In the genomic region with DNA sequence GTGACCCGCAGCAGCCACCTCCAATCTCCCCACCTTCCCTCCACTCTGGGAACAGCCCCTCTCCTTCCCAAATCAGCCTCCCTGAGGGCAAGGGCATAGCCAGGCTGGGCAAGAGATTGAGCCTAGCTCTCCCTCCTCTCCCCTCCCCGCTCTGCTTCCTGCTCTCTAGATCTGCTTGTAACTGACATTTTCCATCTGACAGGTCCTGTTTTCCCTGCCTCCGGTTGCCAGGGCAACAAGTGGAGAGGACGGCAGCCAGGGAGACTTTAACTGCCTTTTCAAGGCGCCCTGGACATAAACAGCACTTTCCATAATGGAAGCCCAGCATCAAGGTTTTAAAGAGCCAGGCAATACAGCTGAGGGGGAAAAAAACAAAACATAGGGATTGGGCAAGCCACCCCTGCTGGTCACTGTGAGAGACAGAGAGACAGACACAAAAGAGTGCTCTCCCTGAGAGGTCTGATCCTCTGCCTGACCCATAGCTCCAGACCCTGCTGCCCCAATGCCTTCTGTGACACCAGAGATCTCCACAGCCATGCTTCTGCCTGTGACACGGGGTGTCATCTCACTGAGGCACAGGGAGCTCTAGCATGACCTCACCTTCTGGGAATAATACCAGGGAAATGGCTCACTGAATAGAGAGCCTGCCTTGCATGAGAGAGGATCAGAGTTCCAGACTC, we compare ENCODE assay signal across 9 mouse cellular contexts. TPM values are rescaled to one million over a fixed set of nuclear protein-coding genes. Genes with fewer than 3 reads are reported as not detected.
DNase-seq lines count a peak whose midpoint lies in the region; ATAC-seq and TF ChIP-seq lines count a peak whose summit lies in the region.
"Had no signal": no experiment of that assay in that cellular context is flagged by ENCODE, and none has a peak within 500 bp of the region (broad histone marks: within the 10 kb centered on the region; RNA-seq: fewer than 3 reads in every experiment).

No protein-coding gene starts in this region.

- H3K4me2 ChIP-seq in embryonic facial prominence, embryonic 14.5 days (ENCODE audit: low read depth, low read length): no peak overlapping the region
- H3K4me2 ChIP-seq in hindbrain, embryonic 13.5 days: peak overlapping the region; percentile 31
- H3K4me2 ChIP-seq in limb, embryonic 12.5 days: peak overlapping the region; percentile 0; the same call in 1 of the 2 replicates
- H3K4me2 ChIP-seq in neural tube, embryonic 15.5 days: peak overlapping the region; percentile 24
- H3K4me2 ChIP-seq: heart, embryonic 15.5 days had no signal

- peaks cover 7% of the 10 kb centered on the region; the same call in 1 of the 2 replicates for H3K4me1 ChIP-seq in embryonic facial prominence, embryonic 14.5 days (ENCODE audit: control insufficient read depth, insufficient read depth, low read length)
- peaks cover 50% of the 10 kb centered on the region for H3K4me1 ChIP-seq in hindbrain, embryonic 13.5 days (replicated peaks)
- H3K4me1 ChIP-seq in limb, embryonic 12.5 days (replicated peaks): peaks cover 29% of the 10 kb centered on the region
- H3K4me1 ChIP-seq in neural tube, embryonic 15.5 days: peaks cover 43% of the 10 kb centered on the region
- H3K4me1 ChIP-seq in thymus, adult 2 months (replicated peaks; ENCODE audit: control insufficient read depth, insufficient read depth, low read length): no peaks in the 10 kb centered on the region

- ATAC-seq in embryonic facial prominence, embryonic 14.5 days (ENCODE audit: low read depth): peak; percentile 50; the same call in 1 of the 2 replicates
- ATAC-seq in hindbrain, embryonic 13.5 days (ENCODE audit: low FRiP score): peak; percentile 66
- ATAC-seq in limb, embryonic 12.5 days (ENCODE audit: insufficient number of reproducible peaks, insufficient read depth, low FRiP score, low TSS enrichment, low read depth): no peak; the same call in 1 of the 2 replicates
- ATAC-seq in neural tube, embryonic 15.5 days (ENCODE audit: low FRiP score): peak; percentile 79

- TF ChIP-seq POLR2A in thymus, adult 2 months (IDR thresholded peaks at IDR 0.05; ENCODE audit: control insufficient read depth, extremely low read depth, insufficient read depth, low read length, poor library complexity): no peak

- peak; percentile 56 to 59 for DNase-seq in left cerebral cortex, postnatal 10 days (ENCODE audit: extremely low spot score in 1 of 2, low spot score in 2 of 2)
- no peak for DNase-seq in left cerebral cortex, adult 9 months (ENCODE audit: low spot score in 2 of 2)
- DNase-seq in embryonic facial prominence, embryonic 14.5 days (ENCODE audit: low spot score): peak; percentile 72
- no peak for DNase-seq in thymus, adult 2 months
- no peak for DNase-seq in spleen, postnatal 36 days (ENCODE audit: low spot score in 2 of 2)

- TF ChIP-seq CTCF in thymus, adult 2 months (IDR thresholded peaks at IDR 0.05; ENCODE audit: borderline replicate concordance, control insufficient read depth, extremely low read depth, insufficient read depth, low read length, poor library complexity): no peak

- 8% methylated on average over 6 of the region's 6 CpGs for WGBS in embryonic facial prominence, embryonic 14.5 days
- WGBS in hindbrain, embryonic 13.5 days: 7% methylated on average over 6 of the region's 6 CpGs
- WGBS in limb, embryonic 12.5 days: 8% methylated on average over 6 of the region's 6 CpGs
- WGBS in neural tube, embryonic 15.5 days: 4% methylated on average over 6 of the region's 6 CpGs
- 43% methylated on average over 6 of the region's 6 CpGs for WGBS in thymus, adult 2 months

- H3K27me3 ChIP-seq in embryonic facial prominence, embryonic 14.5 days (replicated peaks; ENCODE audit: control insufficient read depth, insufficient read depth, low read length): no peaks in the 10 kb centered on the region
- peaks cover 4% of the 10 kb centered on the region; the same call in 1 of the 2 replicates for H3K27me3 ChIP-seq in hindbrain, embryonic 13.5 days
- peaks cover 7% of the 10 kb centered on the region for H3K27me3 ChIP-seq in limb, embryonic 12.5 days
- no peaks in the 10 kb centered on the region for H3K27me3 ChIP-seq in neural tube, embryonic 15.5 days (replicated peaks)
- no peaks in the 10 kb centered on the region; the same call in 1 of the 2 replicates for H3K27me3 ChIP-seq in thymus, adult 2 months (ENCODE audit: control insufficient read depth, insufficient read depth, low read length)

- H3K9ac ChIP-seq in embryonic facial prominence, embryonic 14.5 days (ENCODE audit: low read depth, low read length): no peak overlapping the region
- peak overlapping the region; percentile 59 for H3K9ac ChIP-seq in hindbrain, embryonic 13.5 days
- no peak overlapping the region for H3K9ac ChIP-seq in limb, embryonic 12.5 days (replicated peaks)
- 0 out of 2 replicates have a peak overlapping the region, but pooled peaks have one; percentile 10 for H3K9ac ChIP-seq in neural tube, embryonic 15.5 days (replicated peaks)
- H3K9ac ChIP-seq: heart, embryonic 15.5 days had no signal

- no peak overlapping the region for H3K4me3 ChIP-seq in embryonic facial prominence, embryonic 14.5 days (ENCODE audit: low read depth, low read length)
- no peak overlapping the region for H3K4me3 ChIP-seq in hindbrain, embryonic 13.5 days
- H3K4me3 ChIP-seq in limb, embryonic 12.5 days (replicated peaks): no peak overlapping the region
- no peak overlapping the region for H3K4me3 ChIP-seq in neural tube, embryonic 15.5 days (replicated peaks)
- no peak overlapping the region for H3K4me3 ChIP-seq in thymus, adult 2 months (ENCODE audit: control insufficient read depth, insufficient read depth, low read length)
- H3K4me3 ChIP-seq: heart, embryonic 15.5 days had no signal

- no peaks in the 10 kb centered on the region for H3K9me3 ChIP-seq in embryonic facial prominence, embryonic 14.5 days (ENCODE audit: control insufficient read depth, low read length)
- no peaks in the 10 kb centered on the region for H3K9me3 ChIP-seq in hindbrain, embryonic 13.5 days
- no peaks in the 10 kb centered on the region for H3K9me3 ChIP-seq in limb, embryonic 12.5 days
- H3K9me3 ChIP-seq in neural tube, embryonic 15.5 days (replicated peaks): no peaks in the 10 kb centered on the region
- H3K9me3 ChIP-seq: heart, embryonic 15.5 days had no signal

- intact Hi-C loops in left cerebral cortex, postnatal 10 days (cut with DNase I): no loop called here

- no peak overlapping the region for H3K27ac ChIP-seq in embryonic facial prominence, embryonic 14.5 days (replicated peaks; ENCODE audit: low read depth, low read length)
- H3K27ac ChIP-seq in hindbrain, embryonic 13.5 days: peak overlapping the region; percentile 91
- H3K27ac ChIP-seq in limb, embryonic 12.5 days: peak overlapping the region; percentile 69
- peak overlapping the region; percentile 81 for H3K27ac ChIP-seq in neural tube, embryonic 15.5 days (replicated peaks)
- no peak overlapping the region for H3K27ac ChIP-seq in thymus, adult 2 months (ENCODE audit: control insufficient read depth, insufficient read depth, low read length)
- H3K27ac ChIP-seq: heart, embryonic 15.5 days had no signal

- no peaks in the 10 kb centered on the region for H3K36me3 ChIP-seq in embryonic facial prominence, embryonic 14.5 days (ENCODE audit: control insufficient read depth, insufficient read depth, low read length)
- no peaks in the 10 kb centered on the region for H3K36me3 ChIP-seq in hindbrain, embryonic 13.5 days
- H3K36me3 ChIP-seq in limb, embryonic 12.5 days: no peaks in the 10 kb centered on the region
- H3K36me3 ChIP-seq in neural tube, embryonic 15.5 days: no peaks in the 10 kb centered on the region
- no peaks in the 10 kb centered on the region for H3K36me3 ChIP-seq in thymus, adult 2 months (ENCODE audit: control insufficient read depth, insufficient read depth, low read length)
- H3K36me3 ChIP-seq: heart, embryonic 15.5 days had no signal

RNA-seq across cellular contexts. Expression of a gene that starts 57.2 kb away (rescaled TPM):
- total RNA-seq in left cerebral cortex, postnatal 10 days (2021): under 1 TPM in 1 of 2 experiments, not detected in 1; 0.24 TPM
- polyA plus RNA-seq in embryonic facial prominence, embryonic 14.5 days (2014; fragmentation: Nextera tagmentation; extraction: Ambion mirVana): 0.08 and 0.10 TPM in 2 replicates
- polyA plus RNA-seq in hindbrain, embryonic 13.5 days (2015; fragmentation: Nextera tagmentation; extraction: Ambion mirVana): not detected in 2 replicates
- polyA plus RNA-seq in limb, embryonic 12.5 days (2016; fragmentation: Nextera tagmentation; extraction: Ambion mirVana): not detected in 2 replicates
- 0.09 TPM in 1 of 2 replicates, not detected in the other for polyA plus RNA-seq in neural tube, embryonic 15.5 days (2015; fragmentation: Nextera tagmentation; extraction: Ambion mirVana)
- polyA plus RNA-seq in thymus, adult 2 months (2012; rRNA removed): 0.05 TPM in 1 of 2 replicates, not detected in the other
- polyA plus RNA-seq: heart, embryonic 15.5 days had no signal

Comparison
In these comparisons a context has a peak if more than half of its experiments do, and no peak if none do; other contexts are left out.
1. DNase-seq: peak in left cerebral cortex, postnatal 10 days (2 of 2) and embryonic facial prominence, embryonic 14.5 days (single experiment); none in left cerebral cortex, adult 9 months (0 of 2), thymus, adult 2 months (single experiment) and spleen, postnatal 36 days (0 of 2).
2. H3K27ac ChIP-seq: peak in hindbrain, embryonic 13.5 days (single experiment), limb, embryonic 12.5 days (single experiment) and neural tube, embryonic 15.5 days (single experiment); none in embryonic facial prominence, embryonic 14.5 days (single experiment) and thymus, adult 2 months (single experiment).
3. H3K9ac ChIP-seq: peak in hindbrain, embryonic 13.5 days (single experiment) and neural tube, embryonic 15.5 days (single experiment); none in embryonic facial prominence, embryonic 14.5 days (single experiment) and limb, embryonic 12.5 days (single experiment).